Mouse (Mus musculus) CD4-positive, CD25-positive, alpha-beta regulatory T cell, adult 2 months (primary cell): ENCODE measurements around the gene Tedc2.

ENCODE experiments used
- DNase-seq: peaks from one replicate; pipeline ENCODE4 v3.0.0-alpha.2; 2012; ENCODE audit warnings: low read depth, low spot score

Tedc2 gene

DNA sequence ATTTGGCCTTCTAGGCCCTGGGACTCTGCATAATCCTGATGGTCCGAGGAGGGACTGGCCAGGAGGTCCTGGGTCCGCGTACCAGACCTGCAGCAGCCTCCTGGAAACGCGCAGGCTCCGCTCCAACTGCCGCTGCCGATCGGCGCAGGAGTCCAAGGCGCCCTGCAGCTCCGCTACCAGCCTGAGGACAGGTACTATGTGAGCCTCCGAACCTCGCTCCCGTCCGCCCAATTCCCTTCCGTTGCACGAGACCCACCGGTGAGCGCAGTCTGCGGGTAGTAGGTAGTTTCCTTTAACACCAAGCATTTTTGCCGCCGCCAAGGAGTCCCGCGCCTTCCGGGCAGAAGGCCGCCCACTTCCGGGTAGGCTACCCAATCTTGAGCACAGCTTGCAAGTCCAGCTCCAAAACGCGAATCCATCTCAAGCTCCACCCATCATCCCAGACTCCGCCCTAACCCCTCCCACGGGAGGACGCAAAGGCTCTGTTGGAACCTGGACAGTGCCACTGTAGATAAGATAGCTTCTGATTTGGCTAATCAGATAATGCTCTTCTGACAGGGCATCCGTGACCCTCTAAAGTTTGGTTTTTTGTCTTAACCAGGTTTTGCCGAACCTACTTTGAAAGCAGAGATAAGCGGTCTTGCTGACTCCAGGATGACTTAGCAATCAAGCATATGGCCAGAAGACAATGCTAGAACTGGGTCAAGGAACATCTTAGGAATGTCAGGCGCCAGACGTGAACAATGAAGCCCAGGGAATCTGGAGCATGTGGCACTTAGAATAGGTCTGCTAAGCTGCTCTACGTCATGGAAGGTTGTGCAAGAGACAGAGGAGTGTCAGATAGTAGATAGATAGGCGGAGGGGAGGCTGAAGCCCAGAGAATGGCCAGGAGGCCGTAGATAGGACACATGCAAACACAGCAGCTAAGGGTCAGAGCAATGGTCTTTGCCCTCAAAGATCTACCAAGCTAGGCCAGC is at the start of gene Tedc2:
Gene Tedc2, minus strand, starts transcription at position 417 of the 977 bp plus-strand sequence.
- DNase-seq, result peak; percentile 93

GRCm38 (mm10) chr17:24267133-24267532 is 46.5 kb upstream of the Tedc2 start:
- DNase-seq, result no peak

DNA sequence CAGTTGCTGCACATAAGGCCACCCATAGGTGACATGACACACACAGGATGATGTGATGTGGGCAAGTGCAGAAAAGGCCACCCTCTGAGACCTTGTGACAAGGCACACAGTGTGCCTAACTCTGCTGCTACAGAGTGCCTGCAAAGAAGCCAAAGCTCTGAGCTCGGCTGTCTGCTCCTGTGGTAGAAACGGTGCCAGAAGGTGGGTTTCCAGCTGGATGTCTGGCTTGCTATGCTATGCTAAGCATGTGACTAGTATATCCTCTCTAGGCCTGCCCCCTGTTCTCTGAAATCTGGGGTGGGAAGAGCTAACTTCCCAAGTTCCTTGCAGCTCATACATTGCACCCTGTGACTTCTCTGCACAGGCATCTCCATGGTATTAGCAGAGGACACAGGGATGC is 44.1 kb upstream of the Tedc2 start:
- no peak for DNase-seq

DNA sequence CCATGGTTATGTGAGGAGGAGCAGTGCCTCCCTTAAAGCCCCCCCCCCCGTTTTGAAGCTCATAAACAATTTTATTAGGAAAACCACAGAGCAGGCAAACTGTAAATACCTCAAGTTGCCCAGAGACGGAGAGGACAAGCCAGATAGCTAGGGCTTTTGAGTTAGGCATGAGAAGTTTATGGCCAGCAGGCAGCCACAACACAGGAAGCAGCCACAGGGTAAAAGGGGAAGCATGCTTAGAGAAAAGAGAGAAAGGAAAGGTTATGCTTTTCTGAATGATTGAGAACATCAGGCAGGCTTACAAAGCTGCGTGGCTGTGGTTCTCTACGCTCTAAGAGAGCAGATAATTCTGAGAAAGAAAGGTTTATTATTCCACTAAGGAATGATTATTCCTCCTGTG is 39.9 kb upstream of the Tedc2 start:
- no peak for DNase-seq

DNA sequence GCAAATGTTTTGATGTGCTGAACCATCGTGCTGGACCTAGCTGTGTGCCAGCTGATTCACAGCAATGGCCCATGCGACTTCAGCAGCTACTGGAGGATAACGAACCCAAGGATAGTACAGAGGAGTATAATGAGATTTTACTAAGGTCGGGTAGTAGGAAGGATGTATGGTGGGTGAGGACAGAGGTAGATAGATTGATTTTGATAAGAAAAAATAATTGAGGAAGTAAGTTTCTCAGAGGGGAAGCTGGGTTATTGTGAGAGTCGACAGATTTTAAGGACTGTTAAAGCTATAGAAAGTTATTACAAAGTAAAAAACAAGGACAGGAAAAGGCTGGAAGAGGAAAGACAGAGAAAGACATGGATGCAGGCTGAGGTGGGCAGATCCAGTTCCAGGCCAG is 39.1 kb upstream of the Tedc2 start:
- no peak for DNase-seq

- DNase-seq, result no peak
Measured at GRCm38 (mm10) chr17:24258981-24259380, 38.3 kb upstream of the Tedc2 start.

DNA sequence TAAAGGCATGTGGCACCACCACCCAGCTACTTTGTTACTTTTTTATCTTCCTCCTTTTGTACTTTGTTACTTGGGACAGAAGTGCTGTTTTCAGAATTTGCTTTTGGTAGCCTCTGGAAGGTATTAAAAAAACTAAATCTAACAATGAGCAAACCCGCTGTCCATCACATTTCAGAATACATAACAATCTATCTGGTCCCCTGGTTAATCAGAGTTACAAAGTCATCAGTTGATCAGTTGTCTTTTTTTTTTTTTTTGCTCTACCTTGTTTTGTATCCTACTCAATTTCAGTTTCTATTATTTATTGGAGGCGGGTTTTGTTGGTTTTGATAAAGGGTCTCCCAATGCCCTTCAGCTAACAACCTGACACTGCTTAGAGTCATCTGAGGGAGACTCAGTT is 31.7 kb upstream of the Tedc2 start:
- no peak for DNase-seq

DNA sequence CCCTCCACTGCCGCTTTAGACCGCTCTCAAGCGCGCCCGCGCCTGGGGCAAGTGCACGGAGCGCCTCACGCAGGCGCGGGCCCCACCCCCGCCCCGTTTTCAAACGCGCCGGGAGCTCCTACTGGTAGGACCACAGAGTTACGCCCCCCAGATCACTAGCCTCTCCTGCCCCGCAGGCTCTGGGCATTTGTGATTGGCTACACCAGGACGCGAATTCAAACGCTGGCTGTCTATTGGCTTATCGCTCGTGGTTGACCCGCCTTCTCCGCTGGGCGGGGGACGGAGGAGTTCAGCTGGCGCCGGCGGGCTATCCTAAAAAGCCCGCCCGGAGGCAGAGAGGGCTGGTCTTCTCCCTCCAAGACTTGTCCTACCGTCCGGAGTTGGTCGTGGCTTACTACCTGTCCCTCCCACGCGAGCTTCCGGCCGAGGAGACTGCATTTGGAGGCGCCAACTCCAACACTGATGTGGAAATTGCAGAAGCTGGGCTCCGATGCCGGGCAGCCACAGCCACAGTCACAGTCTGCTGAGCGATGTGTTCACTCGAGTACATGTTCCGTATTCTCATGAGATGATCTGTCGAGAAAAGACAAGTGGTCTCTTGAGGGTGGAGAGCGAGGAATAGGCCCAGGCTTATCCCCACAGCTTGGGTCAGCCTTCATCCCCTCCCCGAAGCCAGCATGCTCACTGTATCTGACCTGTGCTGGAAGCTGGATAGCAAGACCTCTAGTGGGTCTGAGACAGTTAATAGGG is 30.8 kb upstream of the Tedc2 start, which contains the start of gene Ccnf:
Gene Ccnf, minus strand, starts transcription at position 165 of the 750 bp plus-strand sequence.
- peak; percentile 97 for DNase-seq

DNA sequence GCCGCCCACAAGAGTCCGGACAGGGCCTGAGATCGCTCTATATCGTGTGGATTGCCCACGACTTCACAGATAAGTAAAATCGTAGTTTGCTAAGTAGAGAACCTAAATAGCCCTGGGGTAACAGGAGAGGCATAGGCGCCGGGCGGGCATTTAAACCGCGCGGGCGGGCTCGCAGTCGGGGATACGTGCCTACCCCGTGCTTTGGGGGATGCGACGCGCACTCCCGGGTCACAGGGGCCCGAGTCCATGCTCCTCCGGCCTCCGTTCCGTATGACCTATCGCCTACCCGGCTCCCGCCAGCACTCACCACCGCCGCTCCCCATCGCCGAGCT is 30.3 kb upstream of the Tedc2 start:
- DNase-seq, result no peak

- DNase-seq, result peak; percentile 54
Measured at GRCm38 (mm10) chr17:24248641-24249040, 28.0 kb upstream of the Tedc2 start.

DNA sequence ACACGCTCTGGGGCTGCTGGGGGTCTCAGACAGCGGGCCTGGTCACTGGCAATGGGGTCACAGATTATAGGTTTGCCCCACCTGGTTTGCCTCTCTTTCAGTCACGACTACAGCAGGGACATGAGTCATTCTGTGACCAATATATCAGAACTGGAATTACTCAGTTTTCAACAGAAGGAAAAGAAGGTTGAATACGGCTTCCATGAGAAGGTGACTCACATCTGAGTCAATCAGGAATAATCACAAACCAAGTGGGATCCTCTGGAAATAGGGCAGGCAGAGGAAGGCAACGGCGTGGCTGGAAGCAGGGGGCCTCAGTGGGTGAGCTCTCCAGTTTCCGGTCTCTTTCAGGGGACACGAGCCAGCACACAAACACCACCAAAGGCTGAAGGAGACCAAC is 23.4 kb upstream of the Tedc2 start:
- DNase-seq, result no peak

DNA sequence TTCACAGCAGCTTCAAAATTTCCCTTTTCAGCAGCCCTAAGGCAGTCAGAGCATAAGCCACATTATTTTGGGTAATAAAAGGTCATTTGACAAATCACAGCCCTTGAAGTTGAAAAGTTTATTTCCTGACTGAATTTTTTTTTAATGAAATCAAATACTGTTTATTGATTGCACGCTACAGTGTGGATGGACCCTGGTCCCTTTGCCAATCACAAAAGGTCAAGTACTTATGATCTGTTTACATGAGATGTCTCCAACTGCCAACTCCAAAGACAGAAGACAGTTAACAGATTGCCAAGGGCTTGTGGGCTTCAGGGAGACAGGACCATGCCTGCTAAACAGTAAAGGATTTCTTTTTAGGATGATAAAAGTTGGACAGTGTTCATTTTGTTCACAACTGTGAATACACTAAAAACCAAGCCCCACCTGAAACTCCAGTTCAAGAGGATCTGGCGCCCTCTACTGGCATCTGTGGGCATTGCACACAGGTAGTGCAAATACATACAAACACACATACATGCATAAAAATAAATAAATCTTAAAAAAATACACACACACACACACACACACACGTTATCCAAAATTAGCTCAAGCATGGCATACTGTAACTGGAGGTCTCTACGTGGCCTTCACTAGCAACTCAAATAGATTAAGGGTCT is 22.8 kb upstream of the Tedc2 start:
- DNase-seq, result peak; percentile 74

DNA sequence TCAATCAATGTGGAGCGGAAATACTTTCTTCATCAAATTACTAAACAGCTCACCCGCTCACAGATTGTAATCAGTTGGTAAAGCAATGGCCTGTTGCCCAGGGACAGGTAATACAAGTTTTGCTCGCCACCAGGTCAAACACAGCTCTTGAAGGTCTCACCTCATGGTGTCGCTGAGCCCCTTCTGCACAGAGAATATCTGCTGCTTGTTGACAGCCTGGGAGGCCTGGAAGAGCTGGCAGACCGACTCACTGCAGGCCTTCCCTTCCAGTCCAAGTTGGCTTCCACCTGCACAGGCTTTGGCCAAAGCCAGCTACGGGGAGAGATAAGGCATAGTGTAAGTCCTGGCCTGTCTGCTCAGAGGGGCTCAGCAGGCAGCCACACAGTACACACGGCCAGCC is 16.3 kb upstream of the Tedc2 start:
- DNase-seq, result no peak

DNA sequence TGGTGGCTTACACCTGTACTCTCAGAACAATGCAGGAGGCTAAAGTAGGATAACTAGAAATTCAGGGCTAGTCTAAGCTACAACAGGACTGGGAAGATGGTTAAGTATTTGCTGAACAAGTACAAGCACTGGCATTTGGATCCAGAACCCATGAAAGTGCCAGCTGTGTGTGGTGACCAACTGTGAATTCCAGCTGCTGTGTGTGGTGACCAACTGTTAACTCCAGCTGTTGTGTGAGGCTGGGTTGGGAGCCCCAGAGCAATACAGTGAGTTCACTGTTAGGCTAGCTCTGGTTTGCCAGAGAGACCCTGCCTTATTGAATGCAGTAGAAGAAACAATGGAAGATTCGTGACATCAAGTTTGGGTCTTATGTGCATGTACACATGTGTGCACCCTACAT is 15.8 kb upstream of the Tedc2 start:
- DNase-seq, result no peak

DNA sequence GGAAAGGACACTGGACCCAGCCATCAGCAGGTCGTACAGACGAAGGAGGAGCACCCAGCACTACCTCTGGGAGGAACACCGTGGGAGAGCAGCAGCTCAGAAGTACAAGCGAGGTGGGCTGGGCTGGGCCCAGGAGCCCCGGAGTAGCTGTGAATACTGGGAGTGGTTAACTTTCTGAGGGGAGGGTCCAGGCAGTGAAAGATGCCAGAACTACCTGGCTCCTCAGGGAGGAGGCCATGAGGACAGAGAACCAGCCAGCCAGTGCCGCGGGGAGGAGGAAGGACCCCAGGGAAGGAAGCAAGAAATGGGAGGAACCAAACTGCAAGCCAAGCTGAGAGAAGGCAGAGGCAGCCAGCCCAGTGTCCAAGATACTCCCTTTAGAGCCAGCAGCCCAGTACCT is 7.3 kb upstream of the Tedc2 start:
- no peak for DNase-seq

- DNase-seq, result no peak
Measured at GRCm38 (mm10) chr17:24226721-24227120, 6.1 kb upstream of the Tedc2 start.

DNA sequence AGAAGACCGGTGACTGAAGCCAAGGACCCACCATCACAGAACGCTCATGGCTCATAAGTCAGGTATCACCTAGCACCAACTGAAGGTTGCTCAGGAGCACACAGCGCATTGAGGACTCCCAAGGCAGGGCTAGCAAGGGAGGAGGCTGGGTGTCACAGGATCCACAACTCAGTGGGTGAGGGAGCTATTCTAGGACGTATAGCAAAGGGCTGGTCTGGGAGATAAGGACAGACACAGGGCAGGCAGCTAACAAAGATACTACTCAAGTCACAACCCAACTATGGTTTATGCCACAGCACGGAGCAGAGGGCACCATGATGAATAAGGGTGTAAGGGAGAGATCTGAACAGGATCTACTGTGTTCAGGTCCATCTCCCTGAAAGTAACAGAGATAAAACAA is 5.2 kb upstream of the Tedc2 start:
- no peak for DNase-seq

DNA sequence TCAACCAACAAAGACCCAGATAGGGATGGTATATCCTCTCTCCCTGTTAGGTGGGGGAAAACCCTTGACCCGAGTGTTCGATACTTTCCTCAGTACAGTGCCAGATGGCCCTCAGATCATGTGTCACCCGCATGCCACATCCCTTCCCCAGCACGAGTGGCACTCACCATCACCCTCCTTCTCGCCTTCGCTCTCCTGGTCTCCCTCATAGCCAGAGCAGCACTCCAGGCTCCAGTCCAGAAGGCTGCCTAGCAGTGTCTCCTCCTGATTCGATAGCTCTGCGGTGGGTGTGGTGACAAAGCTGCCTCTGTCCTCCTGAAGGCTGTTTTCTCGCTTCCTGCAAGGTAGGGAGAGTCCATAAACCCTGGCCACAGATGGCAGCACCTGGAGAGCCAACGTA is 4.1 kb upstream of the Tedc2 start:
- DNase-seq, result no peak

- DNase-seq, result no peak
Measured at GRCm38 (mm10) chr17:24223513-24223912, 2.9 kb upstream of the Tedc2 start.

DNA sequence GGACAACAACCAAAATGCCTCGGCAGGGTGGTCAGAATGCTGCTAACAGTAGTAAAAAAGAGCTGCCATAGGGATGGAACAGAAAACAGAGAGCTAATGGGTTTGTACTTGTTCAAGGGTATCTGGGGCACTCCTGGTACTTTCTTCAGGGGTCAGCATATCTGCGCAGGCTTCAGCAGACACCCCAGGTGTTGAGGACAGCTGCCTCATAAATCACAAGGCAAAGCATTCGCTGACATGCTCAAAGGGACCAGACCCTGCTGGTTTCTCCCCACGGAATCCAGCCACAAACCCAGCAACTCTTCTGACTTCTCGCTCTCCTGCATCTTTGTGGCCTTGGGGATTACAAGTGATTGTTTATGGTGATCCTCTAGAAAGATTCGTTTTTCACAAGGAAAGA is 2.0 kb upstream of the Tedc2 start:
- no peak for DNase-seq

DNA sequence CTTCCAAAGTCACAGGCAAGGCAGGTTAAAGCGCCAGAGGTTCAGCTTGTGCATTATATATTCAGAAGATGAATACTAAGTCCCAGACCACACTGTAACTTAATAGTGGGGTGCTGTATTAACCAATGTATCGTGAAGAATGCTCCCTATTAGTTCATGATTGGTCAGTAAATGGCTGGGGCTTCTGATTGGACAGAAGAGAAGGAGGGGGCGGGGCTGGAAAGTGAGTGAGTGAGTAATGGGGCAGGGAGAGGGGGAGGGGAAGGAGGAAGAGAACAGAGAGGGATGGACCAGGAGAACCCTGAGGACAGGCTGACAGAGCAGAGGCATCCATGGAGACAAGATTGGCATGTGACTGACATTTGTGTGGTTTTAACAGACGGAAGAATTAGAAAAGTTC is 3.8 kb downstream of the Tedc2 start:
- no peak for DNase-seq

DNA sequence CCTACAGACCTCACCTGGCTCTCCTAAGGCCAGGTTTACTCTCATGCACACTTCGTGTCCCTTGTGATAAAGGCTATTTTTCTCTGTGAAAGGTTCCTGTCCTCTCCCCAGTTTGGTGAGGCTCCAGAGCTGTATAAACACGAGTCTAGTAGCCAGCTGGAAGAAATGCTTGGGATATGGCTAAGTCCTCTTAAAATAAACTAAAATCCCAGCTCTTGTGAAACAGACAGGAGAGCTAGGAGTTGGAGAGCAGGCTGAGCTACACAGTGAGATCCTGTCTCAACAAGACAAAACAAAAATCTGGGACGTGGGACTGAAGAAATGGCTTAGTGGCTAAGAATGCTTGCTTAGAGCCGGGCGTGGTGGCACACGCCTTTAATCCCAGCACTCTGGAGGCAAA is 7.5 kb downstream of the Tedc2 start:
- no peak for DNase-seq
